Mouse (Mus musculus) stomach, embryonic 14.5 days (tissue): ENCODE results near the gene Znhit3. TPM values are rescaled to one million over a fixed set of nuclear protein-coding genes. Genes with fewer than 3 reads are reported as not detected.

ENCODE experiments used
- ATAC-seq: fragments of 200-750 bp; cut with Nextera tagmentation; 2 replicates; pipeline ENCODE4 v1.8.0; 2017; ENCODE audit warnings: low read depth, moderate TSS enrichment; ENCODE audit not compliant: insufficient number of reproducible peaks, insufficient read depth, low FRiP score
- H3K27ac ChIP-seq: fragments of 300-500 bp; sonication (generic); 2 replicates; pipeline ENCODE4 v1.5.1; 2014; ENCODE audit warnings: mild to moderate bottlenecking, low read length, moderate library complexity, mixed read lengths
- H3K27me3 ChIP-seq: fragments of 300-500 bp; sonication (generic); 2 replicates; pipeline ENCODE4 v1.6.1; 2014; ENCODE audit warnings: low read length, control low read depth, mixed read lengths; ENCODE audit not compliant: control insufficient read depth, insufficient read depth
- H3K36me3 ChIP-seq: fragments of 300-500 bp; sonication (generic); 2 replicates; pipeline ENCODE4 v1.6.1; 2014; ENCODE audit warnings: mild to moderate bottlenecking, control low read depth, low read length, moderate library complexity, mixed read lengths; ENCODE audit not compliant: control insufficient read depth, insufficient read depth
- H3K4me1 ChIP-seq: fragments of 300-500 bp; sonication (generic); 2 replicates; pipeline ENCODE4 v1.6.1; 2014; ENCODE audit warnings: low read length, control low read depth, mixed read lengths; ENCODE audit not compliant: control insufficient read depth, insufficient read depth
- H3K4me2 ChIP-seq: fragments of 300-500 bp; sonication (generic); replicated peaks from 2 replicates; pipeline ENCODE4 v1.6.1; 2014; ENCODE audit warnings: low read depth, low read length, control low read depth
- H3K4me3 ChIP-seq: fragments of 300-500 bp; sonication (generic); 2 replicates; pipeline ENCODE4 v1.5.1; 2014; ENCODE audit warnings: low read depth, low read length, control low read depth
- H3K9ac ChIP-seq: fragments of 300-500 bp; sonication (generic); replicated peaks from 2 replicates; pipeline ENCODE4 v1.6.1; 2014; ENCODE audit warnings: low read depth, mild to moderate bottlenecking, control low read depth, low read length, moderate library complexity, mixed read lengths
- H3K9me3 ChIP-seq: fragments of 300-500 bp; sonication (generic); 2 replicates; pipeline ENCODE4 v1.6.1; 2016; ENCODE audit warnings: low read depth, low read length, control low read depth; ENCODE audit not compliant: control insufficient read depth
- WGBS: fragments of 180-500 bp; shearing (Covaris S2); extraction: QIAGEN DNeasy Blood & Tissue Kit; methylation state at CpG from one replicate; pipeline ENCODE4 v1.1.7; 2014; 5-methylcytosine and 5-hydroxymethylcytosine counted together
- polyA plus RNA-seq: library from polyadenylated mRNA; unstranded; fragments of >200 nt; fragmentation: Nextera tagmentation; extraction: Ambion mirVana; gene quantifications from 2 replicates; pipeline ENCODE4 v1.2.1, GENCODE M21; 2014

The Znhit3 gene
- polyA plus RNA-seq, 1 experiment from 2014 or later, result 64.3 TPM

DNA sequence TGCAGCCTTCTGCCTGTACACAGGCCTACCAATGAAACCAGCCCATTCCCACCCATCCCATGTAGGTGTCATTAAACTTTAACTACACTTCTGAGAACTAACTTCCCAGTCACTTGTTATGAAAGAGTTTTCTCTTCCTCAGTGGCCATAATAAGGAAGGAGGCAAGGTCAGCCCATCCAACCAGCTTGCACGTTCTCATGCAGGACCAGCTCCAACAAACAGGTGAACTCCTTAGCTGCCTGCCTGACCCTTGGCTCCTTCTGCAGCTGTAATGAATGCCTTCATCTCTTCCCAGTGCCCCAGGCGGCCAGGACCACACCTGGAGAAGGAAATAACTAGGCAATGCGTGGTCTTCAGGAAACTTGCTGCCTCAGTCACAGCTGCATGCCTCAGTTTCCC is 29.7 kb upstream of the Znhit3 start:
- no peak overlapping the region for H3K4me3 ChIP-seq
- no peak overlapping the region for H3K4me2 ChIP-seq
- 29% methylated on average over 3 of the region's 3 CpGs for WGBS
- no peak for ATAC-seq
- H3K9me3 ChIP-seq, result no peaks in the 10 kb centered on the region
- H3K36me3 ChIP-seq, result no peaks in the 10 kb centered on the region
- no peak overlapping the region for H3K27ac ChIP-seq
- H3K9ac ChIP-seq, result no peak overlapping the region
- H3K4me1 ChIP-seq, result 0 out of 2 replicates have a peak, but pooled peaks cover 2% of the 10 kb centered on the region
- H3K27me3 ChIP-seq, result no peaks in the 10 kb centered on the region

DNA sequence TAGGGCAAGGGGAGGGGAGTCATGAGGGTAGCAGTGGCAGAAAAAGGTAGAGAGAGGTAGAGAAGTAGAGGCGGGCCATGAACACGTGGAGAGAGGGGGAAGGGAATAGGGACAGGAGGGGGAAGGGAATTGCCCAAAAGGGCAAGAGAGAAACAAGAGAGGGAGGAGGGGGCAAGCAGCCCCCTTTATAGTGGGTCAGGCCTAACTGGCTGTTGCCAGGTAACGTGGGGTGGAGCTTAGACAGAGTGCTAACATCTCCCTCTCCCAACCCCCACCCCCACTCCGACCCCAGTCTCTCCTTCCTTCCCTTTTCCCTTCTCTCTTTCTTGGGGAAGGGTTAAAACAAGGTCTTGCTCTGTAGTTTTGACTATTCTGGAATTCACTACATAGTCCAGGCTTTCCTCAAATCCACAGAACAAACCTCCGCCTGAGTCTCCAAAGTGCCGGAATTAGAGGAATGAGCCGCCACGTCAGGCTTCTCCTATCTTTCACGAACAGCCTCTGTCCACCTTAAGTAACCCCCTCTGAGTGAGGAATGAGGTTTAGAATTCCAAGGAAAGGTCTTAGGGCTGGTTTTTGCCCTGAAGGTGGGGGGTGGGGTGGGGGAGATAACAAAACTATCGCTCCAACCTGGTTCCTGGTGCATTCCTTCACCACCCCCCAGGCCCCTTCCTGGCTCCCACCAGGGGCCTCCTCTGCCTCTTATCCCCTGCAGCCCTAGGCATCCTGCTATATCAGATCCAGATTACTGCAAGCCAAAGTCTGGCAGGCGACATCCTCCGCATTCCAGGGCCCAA is 28.7 kb upstream of the Znhit3 start:
- Histone ChIP-seq H3K9ac (no peak overlapping the region), H3K4me1 (0 out of 2 replicates have a peak, but pooled peaks cover 2% of the 10 kb centered on the region), H3K27ac (no peak overlapping the region), H3K4me3 (no peak overlapping the region), H3K36me3 (no peaks in the 10 kb centered on the region), H3K4me2 (no peak overlapping the region), H3K9me3 (no peaks in the 10 kb centered on the region), H3K27me3 (no peaks in the 10 kb centered on the region)
- no peak for ATAC-seq
- 2% methylated on average over 12 of the region's 12 CpGs for WGBS

DNA sequence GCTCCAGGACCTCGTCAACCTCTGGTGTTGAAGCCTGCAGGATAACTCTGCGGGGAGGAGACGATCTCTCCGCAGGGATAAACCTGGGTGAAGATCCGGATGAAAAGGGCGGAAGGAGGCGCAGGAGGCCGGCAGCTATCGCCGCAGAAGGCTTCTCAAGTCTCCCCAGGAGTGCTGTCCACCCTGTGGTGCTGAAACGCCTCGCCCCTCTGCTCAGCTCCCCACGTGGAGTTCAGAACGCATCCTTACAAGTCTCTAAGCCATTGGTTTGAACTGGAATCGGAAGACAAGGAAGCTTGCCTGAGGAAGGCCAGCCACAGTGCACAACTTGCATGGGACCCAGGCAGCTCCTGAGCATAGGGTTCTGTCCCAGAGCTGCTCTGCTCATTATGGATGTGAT is 27.8 kb upstream of the Znhit3 start:
- 0 out of 2 replicates have a peak, but pooled peaks cover 2% of the 10 kb centered on the region for H3K4me1 ChIP-seq
- H3K27me3 ChIP-seq, result no peaks in the 10 kb centered on the region
- no peaks in the 10 kb centered on the region for H3K9me3 ChIP-seq
- H3K36me3 ChIP-seq, result no peaks in the 10 kb centered on the region
- under 1% methylated on average over 15 of the region's 15 CpGs for WGBS
- H3K9ac ChIP-seq, result no peak overlapping the region
- H3K4me3 ChIP-seq, result no peak overlapping the region
- H3K27ac ChIP-seq, result no peak overlapping the region
- no peak for ATAC-seq
- peak overlapping the region; percentile 32 for H3K4me2 ChIP-seq

DNA sequence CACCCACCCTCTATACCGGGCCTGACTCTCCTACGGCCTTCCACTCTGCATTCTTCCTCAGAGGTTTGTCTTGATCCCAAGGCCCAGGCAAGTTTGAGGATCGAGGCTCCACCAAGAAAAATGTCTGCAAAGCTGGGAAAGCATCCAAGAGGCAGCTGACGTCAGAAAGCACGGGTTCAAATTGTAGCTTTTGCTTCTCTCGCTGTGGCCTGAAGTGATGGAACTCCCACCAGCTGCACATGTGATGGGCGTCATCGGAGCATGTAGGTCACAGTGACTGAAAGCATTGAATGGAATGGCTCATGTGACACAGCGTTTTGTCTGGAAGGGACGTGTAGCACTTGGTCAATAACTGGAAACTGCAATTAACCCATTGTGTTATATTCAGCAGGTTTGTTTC is 24.0 kb upstream of the Znhit3 start:
- Histone ChIP-seq H3K36me3 (no peaks in the 10 kb centered on the region), H3K4me2 (no peak overlapping the region), H3K9me3 (no peaks in the 10 kb centered on the region), H3K9ac (no peak overlapping the region), H3K27me3 (no peaks in the 10 kb centered on the region), H3K27ac (no peak overlapping the region), H3K4me3 (no peak overlapping the region), H3K4me1 (0 out of 2 replicates have a peak, but pooled peaks cover 2% of the 10 kb centered on the region)
- ATAC-seq, result no peak
- WGBS, result 71% methylated on average over 10 of the region's 10 CpGs

DNA sequence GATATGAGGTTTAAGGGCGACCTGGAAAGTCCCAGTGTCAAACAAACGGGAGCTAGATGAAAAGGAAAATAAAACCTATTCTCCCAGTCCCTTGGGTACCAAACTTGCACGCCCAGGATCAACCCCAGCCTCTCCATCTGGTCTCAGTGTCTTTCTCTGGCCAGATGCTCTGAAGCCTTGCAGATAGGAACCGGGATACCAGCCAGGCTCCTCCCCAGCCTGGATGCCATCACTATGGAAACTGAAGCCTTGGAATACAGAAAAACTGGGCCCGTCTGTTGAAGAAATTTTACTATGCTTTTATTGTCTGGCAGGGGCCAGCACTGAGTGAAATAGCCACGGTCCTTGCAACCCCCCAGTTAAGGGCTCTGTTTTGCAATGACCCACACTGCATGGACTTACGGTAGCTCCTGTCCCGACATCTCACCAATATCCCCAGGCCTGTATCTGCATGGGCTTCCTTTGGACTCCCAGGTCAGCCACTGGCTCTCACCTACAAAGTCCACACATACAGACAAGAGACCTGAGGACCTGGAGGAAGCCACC is 23.4 kb upstream of the Znhit3 start:
- H3K9me3 ChIP-seq, result no peaks in the 10 kb centered on the region
- no peaks in the 10 kb centered on the region for H3K36me3 ChIP-seq
- H3K9ac ChIP-seq, result no peak overlapping the region
- H3K27ac ChIP-seq, result no peak overlapping the region
- no peak overlapping the region for H3K4me2 ChIP-seq
- WGBS, result 61% methylated on average over 8 of the region's 8 CpGs
- ATAC-seq, result no peak
- no peaks in the 10 kb centered on the region for H3K27me3 ChIP-seq
- no peak overlapping the region for H3K4me3 ChIP-seq
- 0 out of 2 replicates have a peak, but pooled peaks cover 2% of the 10 kb centered on the region for H3K4me1 ChIP-seq

DNA sequence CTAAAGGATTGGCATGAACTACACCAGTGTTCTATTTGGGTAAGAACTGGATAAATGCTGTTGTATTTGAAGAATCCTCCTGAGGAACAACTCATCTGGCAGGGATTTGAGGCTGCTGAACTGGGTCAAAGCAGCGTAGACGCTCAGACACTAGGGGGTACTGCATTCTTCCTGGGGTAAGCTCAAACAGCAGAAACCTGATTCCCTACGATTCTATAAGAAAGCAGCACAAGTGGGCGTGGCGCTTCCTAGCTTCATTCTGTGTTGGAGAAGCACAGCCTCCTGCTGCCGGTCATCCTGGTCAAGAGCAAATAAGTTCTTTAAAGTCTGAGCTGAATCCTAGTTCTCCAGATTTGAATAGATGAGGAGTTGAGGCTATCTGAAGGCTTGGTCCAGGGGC is 16.1 kb upstream of the Znhit3 start:
- no peak overlapping the region for H3K27ac ChIP-seq
- no peak for ATAC-seq
- 13% methylated on average over 6 of the region's 6 CpGs for WGBS
- H3K9ac ChIP-seq, result no peak overlapping the region
- no peak overlapping the region for H3K4me2 ChIP-seq
- H3K4me3 ChIP-seq, result no peak overlapping the region
- no peaks in the 10 kb centered on the region for H3K9me3 ChIP-seq
- no peaks in the 10 kb centered on the region for H3K36me3 ChIP-seq
- no peaks in the 10 kb centered on the region for H3K27me3 ChIP-seq
- H3K4me1 ChIP-seq, result no peaks in the 10 kb centered on the region

DNA sequence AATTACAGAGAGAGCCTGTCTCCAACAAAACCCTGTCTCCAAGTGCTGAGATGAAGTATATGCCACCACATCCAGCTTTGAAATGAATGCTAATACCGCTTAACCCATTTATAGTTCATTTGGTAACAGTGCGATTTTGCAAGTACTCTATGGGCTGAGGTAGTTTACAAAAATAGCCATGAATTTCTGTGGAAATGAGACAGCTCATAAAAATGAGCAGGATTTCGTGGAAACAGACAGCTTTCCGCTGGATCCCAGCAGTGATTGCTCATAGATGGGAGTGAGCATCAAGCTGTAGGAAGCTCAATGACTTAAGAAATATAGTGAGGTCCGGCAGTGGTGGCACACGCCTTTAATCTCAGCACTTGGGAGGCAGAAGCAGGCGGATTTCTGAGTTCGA is 4.8 kb upstream of the Znhit3 start:
- H3K36me3 ChIP-seq, result no peaks in the 10 kb centered on the region
- H3K4me2 ChIP-seq, result no peak overlapping the region
- ATAC-seq, result no peak
- WGBS, result 89% methylated on average over 8 of the region's 8 CpGs
- H3K4me3 ChIP-seq, result no peak overlapping the region
- no peaks in the 10 kb centered on the region for H3K9me3 ChIP-seq
- H3K27ac ChIP-seq, result no peak overlapping the region
- H3K9ac ChIP-seq, result no peak overlapping the region
- H3K4me1 ChIP-seq, result no peaks in the 10 kb centered on the region
- no peaks in the 10 kb centered on the region for H3K27me3 ChIP-seq

DNA sequence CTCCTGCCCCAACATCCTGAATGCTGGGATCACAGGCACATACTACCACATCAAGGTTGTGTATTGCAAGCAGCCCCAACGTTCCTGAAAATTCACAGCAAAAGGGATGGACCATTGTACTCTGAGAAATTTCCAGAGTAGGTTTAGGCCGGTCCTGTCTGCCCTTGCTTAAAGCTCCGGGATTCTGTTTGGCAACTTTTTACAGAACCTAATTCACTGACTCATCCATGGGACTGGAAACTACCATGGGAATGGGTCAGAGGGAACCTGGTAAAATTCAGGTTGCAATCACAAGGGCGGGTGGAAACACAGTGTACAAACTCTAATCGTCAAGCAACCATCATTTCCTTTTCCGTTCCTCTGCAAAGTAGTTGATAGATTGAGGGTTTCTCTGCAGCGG is 3.8 kb upstream of the Znhit3 start:
- 68% methylated on average over 7 of the region's 7 CpGs for WGBS
- no peak overlapping the region for H3K4me2 ChIP-seq
- no peak overlapping the region for H3K27ac ChIP-seq
- H3K9ac ChIP-seq, result no peak overlapping the region
- ATAC-seq, result no peak
- no peaks in the 10 kb centered on the region for H3K27me3 ChIP-seq
- H3K9me3 ChIP-seq, result no peaks in the 10 kb centered on the region
- H3K4me1 ChIP-seq, result no peaks in the 10 kb centered on the region
- H3K4me3 ChIP-seq, result no peak overlapping the region
- H3K36me3 ChIP-seq, result no peaks in the 10 kb centered on the region
